Mouse (Mus musculus): ENCODE measurements around the gene Sf3b1. TPM values are rescaled to one million over a fixed set of nuclear protein-coding genes. Genes with fewer than 3 reads are reported as not detected.
A peak's percentile ranks its signal among the peaks of the same experiment; 100 is the strongest.

Sf3b1 gene
- polyA plus RNA-seq, 1 experiment from 2014 or later, result 203 TPM

GRCm38 (mm10) chr1:55043164-55043563 lies 15.9 kb upstream of the Sf3b1 start:
- H3K9ac ChIP-seq (ENCODE audit: low read length), result no peak overlapping the region
- no peaks in the 10 kb centered on the region for H3K27me3 ChIP-seq (ENCODE audit: control insufficient read depth, insufficient read depth, low read length)
- 0 out of 2 replicates have a peak, but pooled peaks cover 8% of the 10 kb centered on the region for H3K9me3 ChIP-seq (ENCODE audit: control insufficient read depth, low read length)
- no peaks in the 10 kb centered on the region for H3K36me3 ChIP-seq (ENCODE audit: control insufficient read depth, insufficient read depth, low read length)
- H3K4me3 ChIP-seq (ENCODE audit: control insufficient read depth in 1 of 2, insufficient read depth in 1 of 2, low read depth in 1 of 2, low read length in 2 of 2), result no peak overlapping the region
- no peaks in the 10 kb centered on the region for H3K4me1 ChIP-seq (ENCODE audit: control insufficient read depth in 2 of 2, insufficient read depth in 2 of 2, low read length in 2 of 2)
- H3K27ac ChIP-seq (replicated peaks in 1 of 2; ENCODE audit: control insufficient read depth in 1 of 2, insufficient read depth in 1 of 2, low read depth in 2 of 2, low read length in 2 of 2), result no peak overlapping the region
- no peak for ATAC-seq (ENCODE audit: insufficient number of reproducible peaks, insufficient read depth, low FRiP score, low read depth)
- H3K4me2 ChIP-seq (ENCODE audit: low read length), result no peak overlapping the region
- 63% methylated on average over 3 of the region's 3 CpGs for WGBS

GRCm38 (mm10) chr1:55042246-55042645 lies 15.0 kb upstream of the Sf3b1 start:
- Histone ChIP-seq H3K4me1 (ENCODE audit: control insufficient read depth in 2 of 2, insufficient read depth in 2 of 2, low read length in 2 of 2) (no peaks in the 10 kb centered on the region), H3K4me2 (ENCODE audit: low read length) (no peak overlapping the region), H3K27me3 (ENCODE audit: control insufficient read depth, insufficient read depth, low read length) (no peaks in the 10 kb centered on the region), H3K9me3 (ENCODE audit: control insufficient read depth, low read length) (0 out of 2 replicates have a peak, but pooled peaks cover 8% of the 10 kb centered on the region), H3K27ac (replicated peaks in 1 of 2; ENCODE audit: control insufficient read depth in 1 of 2, insufficient read depth in 1 of 2, low read depth in 2 of 2, low read length in 2 of 2) (no peak overlapping the region), H3K9ac (ENCODE audit: low read length) (no peak overlapping the region), H3K4me3 (ENCODE audit: control insufficient read depth in 1 of 2, insufficient read depth in 1 of 2, low read depth in 1 of 2, low read length in 2 of 2) (no peak overlapping the region), H3K36me3 (ENCODE audit: control insufficient read depth, insufficient read depth, low read length) (no peaks in the 10 kb centered on the region)
- WGBS, result 32% methylated on average over 1 of the region's 1 CpGs
- no peak for ATAC-seq (ENCODE audit: insufficient number of reproducible peaks, insufficient read depth, low FRiP score, low read depth)

- no peaks in the 10 kb centered on the region for H3K27me3 ChIP-seq (ENCODE audit: control insufficient read depth, insufficient read depth, low read length)
- 0 out of 2 replicates have a peak, but pooled peaks cover 8% of the 10 kb centered on the region for H3K9me3 ChIP-seq (ENCODE audit: control insufficient read depth, low read length)
- no peaks in the 10 kb centered on the region for H3K4me1 ChIP-seq (ENCODE audit: control insufficient read depth in 2 of 2, insufficient read depth in 2 of 2, low read length in 2 of 2)
- no peak overlapping the region for H3K4me3 ChIP-seq (ENCODE audit: control insufficient read depth in 1 of 2, insufficient read depth in 1 of 2, low read depth in 1 of 2, low read length in 2 of 2)
- H3K27ac ChIP-seq (replicated peaks in 1 of 2; ENCODE audit: control insufficient read depth in 1 of 2, insufficient read depth in 1 of 2, low read depth in 2 of 2, low read length in 2 of 2), result no peak overlapping the region
- no peak overlapping the region for H3K4me2 ChIP-seq (ENCODE audit: low read length)
- H3K36me3 ChIP-seq (ENCODE audit: control insufficient read depth, insufficient read depth, low read length), result no peaks in the 10 kb centered on the region
- ATAC-seq (ENCODE audit: insufficient number of reproducible peaks, insufficient read depth, low FRiP score, low read depth), result no peak
- H3K9ac ChIP-seq (ENCODE audit: low read length), result no peak overlapping the region
- 79% methylated on average over 4 of the region's 4 CpGs for WGBS
Measured at GRCm38 (mm10) chr1:55041691-55042090, 14.4 kb upstream of the Sf3b1 start.

- no peak overlapping the region for H3K4me3 ChIP-seq (ENCODE audit: control insufficient read depth in 1 of 2, insufficient read depth in 1 of 2, low read depth in 1 of 2, low read length in 2 of 2)
- H3K36me3 ChIP-seq (ENCODE audit: control insufficient read depth, insufficient read depth, low read length), result no peaks in the 10 kb centered on the region
- no peak overlapping the region for H3K27ac ChIP-seq (replicated peaks in 1 of 2; ENCODE audit: control insufficient read depth in 1 of 2, insufficient read depth in 1 of 2, low read depth in 2 of 2, low read length in 2 of 2)
- no peak for ATAC-seq (ENCODE audit: insufficient number of reproducible peaks, insufficient read depth, low FRiP score, low read depth)
- H3K27me3 ChIP-seq (ENCODE audit: control insufficient read depth, insufficient read depth, low read length), result no peaks in the 10 kb centered on the region
- no peak overlapping the region for H3K9ac ChIP-seq (ENCODE audit: low read length)
- 73% methylated on average over 1 of the region's 1 CpGs for WGBS
- 0 out of 2 replicates have a peak, but pooled peaks cover 8% of the 10 kb centered on the region for H3K9me3 ChIP-seq (ENCODE audit: control insufficient read depth, low read length)
- H3K4me1 ChIP-seq (ENCODE audit: control insufficient read depth in 2 of 2, insufficient read depth in 2 of 2, low read length in 2 of 2), result no peaks in the 10 kb centered on the region
- no peak overlapping the region for H3K4me2 ChIP-seq (ENCODE audit: low read length)
Measured at GRCm38 (mm10) chr1:55039944-55040343, 12.7 kb upstream of the Sf3b1 start.

- no peaks in the 10 kb centered on the region for H3K9me3 ChIP-seq (ENCODE audit: control insufficient read depth, low read length)
- H3K9ac ChIP-seq (ENCODE audit: low read length), result no peak overlapping the region
- ATAC-seq (ENCODE audit: insufficient number of reproducible peaks, insufficient read depth, low FRiP score, low read depth), result no peak
- no peaks in the 10 kb centered on the region for H3K36me3 ChIP-seq (ENCODE audit: control insufficient read depth, insufficient read depth, low read length)
- no peak overlapping the region for H3K4me3 ChIP-seq (ENCODE audit: control insufficient read depth in 1 of 2, insufficient read depth in 1 of 2, low read depth in 1 of 2, low read length in 2 of 2)
- H3K4me1 ChIP-seq (ENCODE audit: control insufficient read depth in 2 of 2, insufficient read depth in 2 of 2, low read length in 2 of 2), result no peaks in the 10 kb centered on the region
- no peak overlapping the region for H3K27ac ChIP-seq (replicated peaks in 1 of 2; ENCODE audit: control insufficient read depth in 1 of 2, insufficient read depth in 1 of 2, low read depth in 2 of 2, low read length in 2 of 2)
- H3K4me2 ChIP-seq (ENCODE audit: low read length), result no peak overlapping the region
- H3K27me3 ChIP-seq (ENCODE audit: control insufficient read depth, insufficient read depth, low read length), result no peaks in the 10 kb centered on the region
Measured at GRCm38 (mm10) chr1:55031026-55031779, 3.9 kb upstream of the Sf3b1 start.

GRCm38 (mm10) chr1:55029446-55029845 lies 2.2 kb upstream of the Sf3b1 start:
- no peaks in the 10 kb centered on the region for H3K27me3 ChIP-seq (ENCODE audit: control insufficient read depth, insufficient read depth, low read length)
- H3K4me1 ChIP-seq (ENCODE audit: control insufficient read depth in 2 of 2, insufficient read depth in 2 of 2, low read length in 2 of 2), result peaks cover 0 to 8% of the 10 kb centered on the region in 2 experiments; a peak in 2 of 4 replicates
- no peak overlapping the region for H3K27ac ChIP-seq (replicated peaks in 1 of 2; ENCODE audit: control insufficient read depth in 1 of 2, insufficient read depth in 1 of 2, low read depth in 2 of 2, low read length in 2 of 2)
- ATAC-seq (ENCODE audit: insufficient number of reproducible peaks, insufficient read depth, low FRiP score, low read depth), result no peak
- H3K36me3 ChIP-seq (ENCODE audit: control insufficient read depth, insufficient read depth, low read length), result no peaks in the 10 kb centered on the region
- no peak overlapping the region for H3K4me3 ChIP-seq (ENCODE audit: control insufficient read depth in 1 of 2, insufficient read depth in 1 of 2, low read depth in 1 of 2, low read length in 2 of 2)
- WGBS, result 73% methylated on average over 4 of the region's 4 CpGs
- H3K9me3 ChIP-seq (ENCODE audit: control insufficient read depth, low read length), result no peaks in the 10 kb centered on the region
- peak overlapping the region; percentile 51; the same call in 1 of the 2 replicates for H3K9ac ChIP-seq (ENCODE audit: low read length)
- peak overlapping the region; percentile 54; the same call in 1 of the 2 replicates for H3K4me2 ChIP-seq (ENCODE audit: low read length)

- ATAC-seq (ENCODE audit: insufficient number of reproducible peaks, insufficient read depth, low FRiP score, low read depth), result no peak
- no peak overlapping the region for H3K4me3 ChIP-seq (ENCODE audit: control insufficient read depth in 1 of 2, insufficient read depth in 1 of 2, low read depth in 1 of 2, low read length in 2 of 2)
- peaks cover 0 to 10% of the 10 kb centered on the region in 2 experiments; a peak in 2 of 4 replicates for H3K4me1 ChIP-seq (ENCODE audit: control insufficient read depth in 2 of 2, insufficient read depth in 2 of 2, low read length in 2 of 2)
- H3K27ac ChIP-seq (replicated peaks in 1 of 2; ENCODE audit: control insufficient read depth in 1 of 2, insufficient read depth in 1 of 2, low read depth in 2 of 2, low read length in 2 of 2), result peak overlapping the region; percentile 3 to 33; a peak in 1 of 4 replicates
- no peaks in the 10 kb centered on the region for H3K36me3 ChIP-seq (ENCODE audit: control insufficient read depth, insufficient read depth, low read length)
- no peaks in the 10 kb centered on the region for H3K27me3 ChIP-seq (ENCODE audit: control insufficient read depth, insufficient read depth, low read length)
- H3K9me3 ChIP-seq (ENCODE audit: control insufficient read depth, low read length), result no peaks in the 10 kb centered on the region
- 69% methylated on average over 11 of the region's 11 CpGs for WGBS
- peak overlapping the region; percentile 54 for H3K4me2 ChIP-seq (ENCODE audit: low read length)
- peak overlapping the region; percentile 51 for H3K9ac ChIP-seq (ENCODE audit: low read length)
Measured at GRCm38 (mm10) chr1:55028512-55029249, 1.4 kb upstream of the Sf3b1 start.
